Mouse (Mus musculus) limb, embryonic 14.5 days (tissue): ENCODE data around the gene Snrpd3. TPM values are rescaled to one million over a fixed set of nuclear protein-coding genes. Genes with fewer than 3 reads are reported as not detected.

Experiments
- ATAC-seq: fragments of 200-750 bp; cut with Nextera tagmentation; 2 replicates; pipeline ENCODE4 v1.8.0; 2017; ENCODE audit warnings: low read depth, moderate number of reproducible peaks, moderate TSS enrichment; ENCODE audit not compliant: low FRiP score
- DNase-seq: peaks from one replicate; pipeline ENCODE4 v3.0.0-alpha.2; 2015; ENCODE audit warnings: low spot score
- H3K27ac ChIP-seq: fragments of 300-500 bp; sonication (generic); replicated peaks from 2 replicates; pipeline ENCODE4 v1.5.1; 2014; ENCODE audit warnings: low read depth, mild to moderate bottlenecking, low read length, moderate library complexity, mixed read lengths
- H3K27me3 ChIP-seq: fragments of 300-500 bp; sonication (generic); 2 replicates; pipeline ENCODE4 v1.6.1; 2014; ENCODE audit warnings: low read length, mixed read lengths; ENCODE audit not compliant: control insufficient read depth, insufficient read depth
- H3K36me3 ChIP-seq: fragments of 300-500 bp; sonication (generic); 2 replicates; pipeline ENCODE4 v1.6.1; 2014; ENCODE audit warnings: mild to moderate bottlenecking, low read length, moderate library complexity, mixed read lengths; ENCODE audit not compliant: control insufficient read depth, insufficient read depth
- H3K4me1 ChIP-seq: fragments of 300-500 bp; sonication (generic); 2 replicates; pipeline ENCODE4 v1.6.1; 2014; ENCODE audit warnings: antibody characterized with exemption, low read length, mixed read lengths; ENCODE audit not compliant: control insufficient read depth, insufficient read depth
- H3K4me2 ChIP-seq: fragments of 300-500 bp; sonication (generic); replicated peaks from 2 replicates; pipeline ENCODE4 v1.6.1; 2014; ENCODE audit warnings: low read depth, mild to moderate bottlenecking, low read length, moderate library complexity; ENCODE audit not compliant: severe bottlenecking
- H3K4me3 ChIP-seq: fragments of 300-500 bp; sonication (generic); replicated peaks from 2 replicates; pipeline ENCODE4 v1.5.1; 2014; ENCODE audit warnings: low read length
- H3K9ac ChIP-seq: fragments of 300-500 bp; sonication (generic); 2 replicates; pipeline ENCODE4 v1.6.1; 2014; ENCODE audit warnings: mild to moderate bottlenecking, low read depth, low read length, moderate library complexity; ENCODE audit not compliant: severe bottlenecking
- H3K9me3 ChIP-seq: fragments of 300-500 bp; sonication (generic); 2 replicates; pipeline ENCODE4 v1.6.1; 2016; ENCODE audit warnings: low read length; ENCODE audit not compliant: control insufficient read depth
- POLR2A ChIP-seq: fragments of 200-500 bp; IDR thresholded peaks from 2 replicates; pipeline ENCODE4 v1.8.0; 2012; ENCODE audit warnings: inconsistent platforms, mild to moderate bottlenecking, moderate library complexity, borderline replicate concordance; ENCODE audit not compliant: insufficient read depth, insufficient read length; ENCODE audit errors: extremely low read depth
- WGBS: fragments of 180-500 bp; shearing (Covaris S2); extraction: QIAGEN DNeasy Blood & Tissue Kit; methylation state at CpG from one replicate; pipeline ENCODE4 v1.1.7; 2014; 5-methylcytosine and 5-hydroxymethylcytosine counted together
- polyA plus RNA-seq, 2 experiments: library from polyadenylated mRNA; depleted of rRNA in 1 of 2; stranded (reverse) in 1 of 2; unstranded in 1 of 2; fragments of >200 nt; fragmentation: Nextera tagmentation in 1 of 2; extraction: Ambion mirVana in 1 of 2; gene quantifications; 2 replicates each; pipeline versions ENCODE4 v1.2.1 to v1.2.3; 2012 to 2014

Gene Snrpd3
- polyA plus RNA-seq, 2 experiments = 121 to 173 TPM

GRCm38 (mm10) chr10:75479955-75480354 lies 37.4 kb upstream of the Snrpd3 start:
- Histone ChIP-seq H3K27ac (no peak overlapping the region), H3K9ac (no peak overlapping the region), H3K36me3 (no peaks in the 10 kb centered on the region), H3K4me1 (no peaks in the 10 kb centered on the region), H3K4me2 (no peak overlapping the region), H3K27me3 (no peaks in the 10 kb centered on the region), H3K4me3 (no peak overlapping the region), H3K9me3 (no peaks in the 10 kb centered on the region)
- no peak for TF ChIP-seq POLR2A
- no peak for ATAC-seq
- no peak for DNase-seq
- 82% methylated on average over 2 of the region's 2 CpGs for WGBS

DNA sequence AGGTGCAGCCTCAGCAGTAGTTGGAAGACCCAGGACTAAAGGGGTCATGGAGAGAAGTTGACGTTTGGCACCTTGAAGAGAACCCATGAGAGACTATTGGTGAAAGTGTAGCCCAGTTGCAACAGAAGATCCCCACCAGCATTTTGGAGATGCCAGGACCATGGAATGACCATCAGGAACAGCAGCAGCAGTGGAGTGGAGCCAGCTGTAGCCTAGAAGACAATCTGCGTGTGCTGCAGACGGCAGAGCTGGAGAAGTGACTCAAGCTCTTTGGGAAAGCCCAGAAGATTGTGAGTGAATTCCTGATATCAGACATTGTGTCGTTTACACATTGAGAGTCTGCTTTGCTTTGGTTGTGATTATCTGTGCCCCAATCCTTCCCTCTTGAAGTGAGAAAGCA lies 35.6 kb upstream of the Snrpd3 start:
- ATAC-seq (no peak), DNase-seq (no peak)
- no peaks in the 10 kb centered on the region for H3K27me3 ChIP-seq
- H3K36me3 ChIP-seq = no peaks in the 10 kb centered on the region
- no peak overlapping the region for H3K4me2 ChIP-seq
- no peak overlapping the region for H3K9ac ChIP-seq
- no peaks in the 10 kb centered on the region for H3K9me3 ChIP-seq
- H3K4me1 ChIP-seq = no peaks in the 10 kb centered on the region
- TF ChIP-seq POLR2A = no peak
- no peak overlapping the region for H3K27ac ChIP-seq
- 83% methylated on average over 4 of the region's 4 CpGs for WGBS
- no peak overlapping the region for H3K4me3 ChIP-seq

GRCm38 (mm10) chr10:75482271-75482670 lies 35.1 kb upstream of the Snrpd3 start:
- WGBS = 67% methylated on average over 5 of the region's 5 CpGs
- Histone ChIP-seq H3K27me3 (no peaks in the 10 kb centered on the region), H3K4me2 (no peak overlapping the region), H3K27ac (no peak overlapping the region), H3K36me3 (no peaks in the 10 kb centered on the region), H3K9ac (no peak overlapping the region), H3K4me1 (no peaks in the 10 kb centered on the region), H3K9me3 (no peaks in the 10 kb centered on the region), H3K4me3 (no peak overlapping the region)
- ATAC-seq (no peak), DNase-seq (no peak)
- TF ChIP-seq POLR2A = no peak

- ATAC-seq (peak; percentile 74), DNase-seq (peak; percentile 11)
- 71% methylated on average over 11 of the region's 11 CpGs for WGBS
- H3K27me3 ChIP-seq = no peaks in the 10 kb centered on the region
- no peak overlapping the region for H3K9ac ChIP-seq
- no peak overlapping the region for H3K4me3 ChIP-seq
- H3K27ac ChIP-seq = no peak overlapping the region
- H3K4me1 ChIP-seq = no peaks in the 10 kb centered on the region
- no peaks in the 10 kb centered on the region for H3K9me3 ChIP-seq
- H3K4me2 ChIP-seq = no peak overlapping the region
- no peaks in the 10 kb centered on the region for H3K36me3 ChIP-seq
- TF ChIP-seq POLR2A = no peak
Measured at GRCm38 (mm10) chr10:75482919-75483483, 34.4 kb upstream of the Snrpd3 start.

DNA sequence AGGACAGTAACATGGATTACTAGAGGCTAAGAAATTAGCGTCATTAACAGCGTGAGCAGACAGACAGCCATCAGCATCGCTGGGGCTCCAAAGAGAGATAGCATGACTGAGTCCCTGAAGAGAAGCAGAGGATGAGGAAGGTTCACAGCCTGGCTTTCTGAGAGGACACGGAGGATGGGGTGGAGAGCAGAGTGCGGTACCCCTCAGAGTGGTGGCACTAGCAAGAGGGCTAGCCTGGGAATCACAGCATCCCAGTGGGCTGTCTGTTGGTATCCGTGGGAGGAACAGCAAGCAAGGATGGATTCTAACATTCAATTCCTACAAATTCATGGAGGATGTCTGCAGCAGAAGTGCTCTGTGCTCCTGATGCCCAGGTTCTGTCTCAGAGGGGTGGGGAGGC lies 33.3 kb upstream of the Snrpd3 start:
- 81% methylated on average over 6 of the region's 6 CpGs for WGBS
- Histone ChIP-seq H3K4me3 (no peak overlapping the region), H3K4me1 (no peaks in the 10 kb centered on the region), H3K9ac (no peak overlapping the region), H3K27ac (no peak overlapping the region), H3K4me2 (no peak overlapping the region), H3K36me3 (no peaks in the 10 kb centered on the region), H3K27me3 (no peaks in the 10 kb centered on the region), H3K9me3 (no peaks in the 10 kb centered on the region)
- no peak for ATAC-seq
- no peak for DNase-seq
- TF ChIP-seq POLR2A = no peak

DNA sequence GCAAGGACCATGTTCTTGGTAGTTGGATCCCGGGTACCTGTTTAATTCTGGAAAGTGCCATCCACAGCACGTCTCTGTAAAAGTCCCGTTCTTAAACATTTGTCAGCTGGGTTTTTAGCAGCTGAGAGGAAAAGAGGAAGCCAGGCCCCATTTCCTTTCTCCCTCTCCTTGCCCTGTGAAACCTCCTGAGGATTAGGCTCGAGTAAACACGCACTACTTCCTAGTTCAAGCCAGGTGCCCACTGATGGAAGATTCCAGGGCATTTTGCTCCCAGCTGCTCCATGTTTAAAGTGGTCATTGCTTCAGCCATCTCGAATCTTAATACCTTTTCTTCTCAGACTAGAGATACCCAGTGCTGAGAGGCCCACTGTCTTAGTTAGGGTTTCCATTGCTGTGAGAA lies 32.6 kb upstream of the Snrpd3 start:
- Histone ChIP-seq H3K9me3 (no peaks in the 10 kb centered on the region), H3K4me2 (no peak overlapping the region), H3K36me3 (no peaks in the 10 kb centered on the region), H3K9ac (no peak overlapping the region), H3K4me3 (no peak overlapping the region), H3K27me3 (no peaks in the 10 kb centered on the region), H3K27ac (no peak overlapping the region), H3K4me1 (no peaks in the 10 kb centered on the region)
- 69% methylated on average over 6 of the region's 6 CpGs for WGBS
- TF ChIP-seq POLR2A = no peak
- ATAC-seq = no peak
- no peak for DNase-seq
